Mouse (Mus musculus) skeletal muscle tissue, adult 2 months (tissue): ENCODE data around the gene BC067074.
A peak's percentile ranks its signal among the peaks of the same experiment; 100 is the strongest.

Source experiments
- DNase-seq: peaks from one replicate; pipeline ENCODE4 v3.0.0-alpha.2; 2012; ENCODE audit warnings: low read depth, low spot score

Gene BC067074

GRCm38 (mm10) chr13:113321972-113322371, 29.0 kb downstream of the BC067074 start:
- peak; percentile 54 for DNase-seq

GRCm38 (mm10) chr13:113324241-113324640, 31.3 kb downstream of the BC067074 start:
- no peak for DNase-seq

- DNase-seq = no peak
These were observed 32.7 kb downstream of the BC067074 start for GRCm38 (mm10) chr13:113325678-113326077.

GRCm38 (mm10) chr13:113332256-113332655, 39.3 kb downstream of the BC067074 start:
- DNase-seq = no peak

GRCm38 (mm10) chr13:113333374-113333773, 40.4 kb downstream of the BC067074 start:
- DNase-seq = peak; percentile 39

- DNase-seq = peak; percentile 22
These were observed 41.0 kb downstream of the BC067074 start for GRCm38 (mm10) chr13:113333931-113334330.

GRCm38 (mm10) chr13:113334773-113335172, 41.8 kb downstream of the BC067074 start:
- no peak for DNase-seq

GRCm38 (mm10) chr13:113337223-113337858, 44.4 kb downstream of the BC067074 start:
- DNase-seq = no peak

- DNase-seq = no peak
These were observed 47.7 kb downstream of the BC067074 start for GRCm38 (mm10) chr13:113340644-113341043.

- DNase-seq = no peak
These were observed 48.2 kb downstream of the BC067074 start for GRCm38 (mm10) chr13:113341161-113341560.

- DNase-seq = peak; percentile 27
These were observed 49.5 kb downstream of the BC067074 start for GRCm38 (mm10) chr13:113342355-113342919.

- no peak for DNase-seq
These were observed 57.9 kb downstream of the BC067074 start for GRCm38 (mm10) chr13:113350743-113351430.

- DNase-seq = no peak
These were observed 60.6 kb downstream of the BC067074 start for GRCm38 (mm10) chr13:113353546-113353945.

- DNase-seq = no peak
These were observed 61.0 kb downstream of the BC067074 start for GRCm38 (mm10) chr13:113353955-113354354.

GRCm38 (mm10) chr13:113355022-113355421, 62.1 kb downstream of the BC067074 start:
- DNase-seq = peak; percentile 60

GRCm38 (mm10) chr13:113357438-113358144, 64.6 kb downstream of the BC067074 start:
- no peak for DNase-seq

GRCm38 (mm10) chr13:113359676-113360075, 66.7 kb downstream of the BC067074 start:
- DNase-seq = no peak

GRCm38 (mm10) chr13:113365976-113366375, 73.0 kb downstream of the BC067074 start:
- no peak for DNase-seq

- no peak for DNase-seq
These were observed 76.1 kb downstream of the BC067074 start for GRCm38 (mm10) chr13:113368931-113369579.

- no peak for DNase-seq
These were observed 76.7 kb downstream of the BC067074 start for GRCm38 (mm10) chr13:113369622-113370021.

- no peak for DNase-seq
These were observed 80.5 kb downstream of the BC067074 start for GRCm38 (mm10) chr13:113373291-113374083.
